Mouse (Mus musculus): ENCODE data around the gene Fbxl12. TPM values are rescaled to one million over a fixed set of nuclear protein-coding genes. Genes with fewer than 3 reads are reported as not detected.

The Fbxl12 gene
- polyA plus RNA-seq, 1 experiment from 2014 or later: 17.8 TPM

DNA sequence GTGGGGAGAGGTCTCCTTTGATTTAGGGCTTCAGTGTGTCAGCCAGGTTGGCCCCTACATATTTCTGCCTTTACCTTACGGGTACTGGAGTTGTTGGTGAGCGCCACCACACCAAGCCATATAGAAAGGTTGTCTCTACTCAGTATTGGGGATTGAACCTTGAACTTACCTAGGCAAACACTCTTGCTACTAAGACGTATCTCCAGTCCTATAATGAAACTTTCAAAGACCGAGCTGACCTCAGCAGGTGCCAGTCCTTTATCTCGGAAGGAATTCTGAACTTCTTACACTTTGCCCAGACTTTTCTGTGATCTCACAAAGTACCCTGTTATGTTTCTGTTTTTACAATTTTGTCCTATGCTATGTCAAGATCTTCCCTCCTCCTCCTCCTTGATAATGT is 32.6 kb downstream of the Fbxl12 start:
- H3K27me3 ChIP-seq (ENCODE audit: control insufficient read depth, insufficient read depth, low read length): no peaks in the 10 kb centered on the region
- H3K9me3 ChIP-seq (replicated peaks; ENCODE audit: control insufficient read depth, low read length): no peaks in the 10 kb centered on the region
- H3K4me3 ChIP-seq (replicated peaks; ENCODE audit: low read length): no peak overlapping the region
- no peaks in the 10 kb centered on the region for H3K36me3 ChIP-seq (ENCODE audit: control insufficient read depth, insufficient read depth, low read length)
- WGBS: 72% methylated on average over 5 of the region's 5 CpGs
- H3K27ac ChIP-seq (ENCODE audit: low read length): no peak overlapping the region
- no peak overlapping the region for H3K9ac ChIP-seq (ENCODE audit: low read length)
- H3K4me2 ChIP-seq (ENCODE audit: low read depth, low read length): no peak overlapping the region
- no peak for ATAC-seq (ENCODE audit: insufficient read depth, low FRiP score)
- no peaks in the 10 kb centered on the region for H3K4me1 ChIP-seq (ENCODE audit: control insufficient read depth, insufficient read depth, low read length)

DNA sequence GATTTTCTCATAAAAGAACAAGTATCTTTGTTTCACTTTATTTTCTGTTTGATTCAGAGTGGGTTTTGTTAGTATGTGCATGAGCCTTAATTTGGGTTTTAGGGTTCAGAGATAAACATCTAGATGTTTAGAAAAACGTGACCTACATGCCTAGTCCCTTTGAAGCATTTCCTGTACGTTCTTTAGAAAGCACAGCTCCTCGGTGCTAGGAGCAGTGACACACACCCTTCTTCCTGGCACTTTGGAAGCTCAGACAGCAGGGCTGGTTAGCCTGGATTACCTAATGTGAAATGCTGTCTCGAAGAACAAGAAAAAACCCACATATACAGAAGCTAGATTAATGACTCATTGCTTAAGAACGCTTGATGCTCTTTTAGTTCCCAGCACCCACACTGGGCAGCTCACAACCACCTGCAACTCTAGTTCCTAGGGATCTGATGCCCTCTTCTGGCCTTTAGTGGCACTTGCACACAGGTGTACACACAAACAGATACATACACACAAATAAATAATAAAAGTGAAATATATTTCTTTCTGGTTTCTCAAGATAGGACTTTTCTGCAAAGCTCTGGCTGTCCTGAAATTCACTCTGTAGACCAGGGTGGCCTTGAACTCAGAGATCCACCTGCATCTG is 34.6 kb downstream of the Fbxl12 start:
- ATAC-seq (ENCODE audit: insufficient read depth, low FRiP score): no peak
- no peak overlapping the region for H3K27ac ChIP-seq (ENCODE audit: low read length)
- no peaks in the 10 kb centered on the region for H3K9me3 ChIP-seq (replicated peaks; ENCODE audit: control insufficient read depth, low read length)
- H3K27me3 ChIP-seq (ENCODE audit: control insufficient read depth, insufficient read depth, low read length): no peaks in the 10 kb centered on the region
- H3K4me2 ChIP-seq (ENCODE audit: low read depth, low read length): no peak overlapping the region
- no peak overlapping the region for H3K4me3 ChIP-seq (replicated peaks; ENCODE audit: low read length)
- 83% methylated on average over 5 of the region's 5 CpGs for WGBS
- no peak overlapping the region for H3K9ac ChIP-seq (ENCODE audit: low read length)
- H3K4me1 ChIP-seq (ENCODE audit: control insufficient read depth, insufficient read depth, low read length): no peaks in the 10 kb centered on the region
- no peaks in the 10 kb centered on the region for H3K36me3 ChIP-seq (ENCODE audit: control insufficient read depth, insufficient read depth, low read length)

DNA sequence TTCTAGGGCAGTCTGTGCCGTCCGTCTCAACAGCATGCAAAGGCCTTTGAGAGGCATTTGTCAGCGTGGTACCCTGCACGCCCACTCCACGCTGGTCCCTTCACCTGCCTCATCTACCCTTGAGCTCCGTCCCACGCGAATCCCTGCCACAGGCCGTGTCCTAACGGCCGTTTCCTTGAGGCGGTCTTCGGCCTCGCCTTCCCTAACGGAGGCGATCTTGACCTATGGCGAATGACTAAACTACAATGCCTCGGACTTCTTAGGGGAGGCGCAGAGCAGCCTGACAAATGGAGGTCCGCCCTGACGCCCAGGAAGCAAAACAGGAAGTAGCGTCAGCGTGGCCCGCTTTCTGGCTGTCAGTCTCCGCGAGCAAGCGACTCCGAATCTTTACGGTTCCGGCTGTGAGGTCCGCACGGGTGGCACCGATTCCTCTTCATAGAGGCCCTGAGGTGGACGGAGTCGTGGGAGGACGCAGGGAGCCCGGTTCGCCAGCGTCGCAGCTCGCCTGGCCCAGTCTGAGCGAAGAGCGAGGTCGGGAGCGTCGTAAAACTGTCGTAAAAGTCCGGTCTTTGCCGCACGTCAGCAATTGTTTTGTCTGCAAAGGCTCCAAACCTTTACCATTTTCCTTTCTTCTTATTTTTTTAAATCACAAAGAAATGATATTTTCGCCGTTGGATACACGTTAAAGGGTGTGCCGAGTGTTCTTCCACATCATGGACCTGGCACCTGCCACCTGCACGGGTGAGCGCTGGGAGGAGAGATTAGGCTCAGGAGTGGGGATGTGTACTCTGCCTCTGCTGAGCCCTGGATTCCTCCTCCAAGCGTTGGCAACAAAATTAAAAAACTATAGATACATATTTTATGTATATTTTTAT is 37.2 kb downstream of the Fbxl12 start:
- Histone ChIP-seq H3K36me3 (ENCODE audit: control insufficient read depth, insufficient read depth, low read length) (no peaks in the 10 kb centered on the region), H3K4me3 (replicated peaks; ENCODE audit: low read length) (peak overlapping the region; percentile 77), H3K4me2 (ENCODE audit: low read depth, low read length) (peak overlapping the region; percentile 69), H3K27ac (ENCODE audit: low read length) (peak overlapping the region; percentile 95), H3K9me3 (replicated peaks; ENCODE audit: control insufficient read depth, low read length) (no peaks in the 10 kb centered on the region), H3K4me1 (ENCODE audit: control insufficient read depth, insufficient read depth, low read length) (no peaks in the 10 kb centered on the region), H3K9ac (ENCODE audit: low read length) (peak overlapping the region; percentile 92), H3K27me3 (ENCODE audit: control insufficient read depth, insufficient read depth, low read length) (no peaks in the 10 kb centered on the region)
- under 1% methylated on average over 57 of the region's 57 CpGs for WGBS
- peak; percentile 89 for ATAC-seq (ENCODE audit: insufficient read depth, low FRiP score)

DNA sequence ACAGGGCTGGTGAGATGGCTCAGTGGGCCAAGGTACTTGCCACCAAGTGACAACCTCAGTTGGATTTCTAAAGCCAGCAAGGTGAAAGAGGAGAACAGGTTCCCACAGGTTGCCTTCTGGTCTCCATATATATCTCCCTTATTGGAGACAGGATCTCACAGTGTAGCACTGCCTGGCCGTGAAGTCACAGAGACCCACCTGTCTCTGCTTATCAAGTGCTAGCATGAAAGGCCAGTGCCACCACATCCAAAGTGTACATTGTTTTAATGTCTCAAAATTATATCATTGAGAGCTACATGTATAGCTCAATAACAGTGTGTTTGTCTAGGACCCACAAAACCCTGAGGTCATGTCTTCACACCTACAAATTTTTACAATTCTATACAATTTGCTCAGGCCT is 38.3 kb downstream of the Fbxl12 start:
- Histone ChIP-seq H3K4me1 (ENCODE audit: control insufficient read depth, insufficient read depth, low read length) (no peaks in the 10 kb centered on the region), H3K4me3 (replicated peaks; ENCODE audit: low read length) (no peak overlapping the region), H3K9ac (ENCODE audit: low read length) (no peak overlapping the region), H3K36me3 (ENCODE audit: control insufficient read depth, insufficient read depth, low read length) (no peaks in the 10 kb centered on the region), H3K4me2 (ENCODE audit: low read depth, low read length) (0 out of 2 replicates have a peak overlapping the region, but pooled peaks have one; percentile 69), H3K9me3 (replicated peaks; ENCODE audit: control insufficient read depth, low read length) (no peaks in the 10 kb centered on the region), H3K27ac (ENCODE audit: low read length) (no peak overlapping the region), H3K27me3 (ENCODE audit: control insufficient read depth, insufficient read depth, low read length) (no peaks in the 10 kb centered on the region)
- no peak for ATAC-seq (ENCODE audit: insufficient read depth, low FRiP score)
- WGBS: 84% methylated on average over 1 of the region's 1 CpGs

DNA sequence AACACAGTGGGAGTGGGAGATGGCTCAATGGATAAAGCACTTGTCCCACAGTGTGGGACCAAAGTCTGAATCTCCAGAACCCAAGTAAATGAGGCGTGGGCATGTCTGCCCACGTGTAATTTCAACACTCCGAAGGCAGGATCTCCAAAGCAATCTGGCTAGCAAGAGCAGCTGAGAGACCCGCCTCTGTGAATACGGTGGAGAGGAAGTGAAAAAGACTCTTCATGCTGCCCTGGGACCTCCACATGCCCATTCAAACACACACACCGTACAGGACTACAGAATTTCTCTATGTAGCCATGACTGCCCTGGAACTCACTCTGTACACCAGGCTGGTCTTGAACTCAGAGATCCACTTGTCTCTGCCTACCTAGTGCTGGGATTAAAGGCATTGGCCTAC is 43.3 kb downstream of the Fbxl12 start:
- ATAC-seq (ENCODE audit: insufficient read depth, low FRiP score): no peak
- no peaks in the 10 kb centered on the region for H3K27me3 ChIP-seq (ENCODE audit: control insufficient read depth, insufficient read depth, low read length)
- no peak overlapping the region for H3K9ac ChIP-seq (ENCODE audit: low read length)
- H3K4me3 ChIP-seq (replicated peaks; ENCODE audit: low read length): no peak overlapping the region
- H3K4me2 ChIP-seq (ENCODE audit: low read depth, low read length): no peak overlapping the region
- 81% methylated on average over 6 of the region's 6 CpGs for WGBS
- H3K36me3 ChIP-seq (ENCODE audit: control insufficient read depth, insufficient read depth, low read length): no peaks in the 10 kb centered on the region
- no peaks in the 10 kb centered on the region for H3K9me3 ChIP-seq (replicated peaks; ENCODE audit: control insufficient read depth, low read length)
- H3K4me1 ChIP-seq (ENCODE audit: control insufficient read depth, insufficient read depth, low read length): no peaks in the 10 kb centered on the region
- H3K27ac ChIP-seq (ENCODE audit: low read length): no peak overlapping the region

DNA sequence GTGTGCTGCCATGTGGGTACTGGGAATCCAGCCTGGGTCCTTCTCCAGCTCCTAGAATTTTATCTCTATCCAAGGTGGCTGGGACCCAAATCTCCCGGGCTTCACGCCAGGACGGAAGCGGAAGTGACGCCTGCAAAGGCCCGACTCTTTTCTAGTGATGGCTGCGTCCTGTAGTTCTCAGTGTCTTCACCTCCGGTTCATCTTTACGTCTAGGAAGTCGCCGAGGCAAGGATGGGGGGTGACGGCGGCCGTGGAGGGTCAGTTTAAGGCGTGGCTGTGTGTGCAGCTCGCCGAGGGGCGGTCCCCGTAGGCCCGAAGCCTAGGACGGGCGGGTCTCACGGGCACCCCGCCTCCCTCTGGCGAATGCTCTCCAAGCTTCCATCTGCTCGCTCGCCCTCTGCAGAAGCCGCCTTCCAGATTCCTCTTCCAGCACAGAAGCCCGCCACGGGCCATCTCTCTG is 63.4 kb downstream of the Fbxl12 start, which contains the start of gene Zfp846:
Gene Zfp846 (plus strand): TSS at position 117 of the 460 bp plus-strand sequence.
- H3K9me3 ChIP-seq (replicated peaks; ENCODE audit: control insufficient read depth, low read length): no peaks in the 10 kb centered on the region
- WGBS: 0% methylated on average over 30 of the region's 30 CpGs
- H3K4me2 ChIP-seq (ENCODE audit: low read depth, low read length): peak within 1 kb of the TSS; percentile 61
- 0 out of 2 replicates have a peak, but pooled peaks cover under 1% of the 10 kb centered on the region for H3K36me3 ChIP-seq (ENCODE audit: control insufficient read depth, insufficient read depth, low read length)
- H3K9ac ChIP-seq (ENCODE audit: low read length): peak within 1 kb of the TSS; percentile 84
- ATAC-seq (ENCODE audit: insufficient read depth, low FRiP score): peak; percentile 99
- no peaks in the 10 kb centered on the region for H3K4me1 ChIP-seq (ENCODE audit: control insufficient read depth, insufficient read depth, low read length)
- peak within 1 kb of the TSS; percentile 66 for H3K4me3 ChIP-seq (replicated peaks; ENCODE audit: low read length)
- peaks cover 3% of the 10 kb centered on the region; the same call in 1 of the 2 replicates for H3K27me3 ChIP-seq (ENCODE audit: control insufficient read depth, insufficient read depth, low read length)
- H3K27ac ChIP-seq (ENCODE audit: low read length): peak within 1 kb of the TSS; percentile 68

DNA sequence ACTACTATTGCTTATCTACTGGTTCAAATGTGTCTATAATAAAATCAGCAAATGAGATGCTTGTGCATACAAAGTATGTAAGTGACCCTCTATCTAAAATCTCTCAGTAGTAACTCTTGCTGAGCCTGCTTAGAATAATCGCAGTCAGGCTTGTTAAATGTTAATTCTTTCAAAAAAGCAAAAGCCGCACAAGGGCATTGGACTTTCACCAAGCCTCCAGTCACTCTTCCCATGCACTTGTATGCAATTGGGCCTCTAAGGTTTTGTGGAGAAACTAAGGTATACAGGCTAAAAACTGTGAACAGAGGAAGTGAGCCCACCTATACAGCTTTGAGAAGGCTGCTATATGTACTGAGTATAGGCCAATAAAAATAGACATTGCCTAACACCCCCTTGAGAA is 68.0 kb downstream of the Fbxl12 start:
- H3K4me2 ChIP-seq (ENCODE audit: low read depth, low read length): no peak overlapping the region
- 87% methylated on average over 2 of the region's 2 CpGs for WGBS
- no peak overlapping the region for H3K4me3 ChIP-seq (replicated peaks; ENCODE audit: low read length)
- H3K36me3 ChIP-seq (ENCODE audit: control insufficient read depth, insufficient read depth, low read length): no peaks in the 10 kb centered on the region
- H3K27ac ChIP-seq (ENCODE audit: low read length): no peak overlapping the region
- H3K4me1 ChIP-seq (ENCODE audit: control insufficient read depth, insufficient read depth, low read length): no peaks in the 10 kb centered on the region
- ATAC-seq (ENCODE audit: insufficient read depth, low FRiP score): no peak
- no peaks in the 10 kb centered on the region for H3K9me3 ChIP-seq (replicated peaks; ENCODE audit: control insufficient read depth, low read length)
- no peak overlapping the region for H3K9ac ChIP-seq (ENCODE audit: low read length)
- peaks cover 3% of the 10 kb centered on the region; the same call in 1 of the 2 replicates for H3K27me3 ChIP-seq (ENCODE audit: control insufficient read depth, insufficient read depth, low read length)

- H3K4me1 ChIP-seq (ENCODE audit: control insufficient read depth, insufficient read depth, low read length): no peaks in the 10 kb centered on the region
- no peaks in the 10 kb centered on the region for H3K27me3 ChIP-seq (ENCODE audit: control insufficient read depth, insufficient read depth, low read length)
- no peak overlapping the region for H3K4me3 ChIP-seq (replicated peaks; ENCODE audit: low read length)
- H3K9me3 ChIP-seq (replicated peaks; ENCODE audit: control insufficient read depth, low read length): no peaks in the 10 kb centered on the region
- no peak overlapping the region for H3K4me2 ChIP-seq (ENCODE audit: low read depth, low read length)
- no peak for ATAC-seq (ENCODE audit: insufficient read depth, low FRiP score)
- H3K9ac ChIP-seq (ENCODE audit: low read length): no peak overlapping the region
- H3K27ac ChIP-seq (ENCODE audit: low read length): no peak overlapping the region
- no peaks in the 10 kb centered on the region for H3K36me3 ChIP-seq (ENCODE audit: control insufficient read depth, insufficient read depth, low read length)
Observed at GRCm38 (mm10) chr9:20571060-20571459, 73.5 kb downstream of the Fbxl12 start.

All from stomach, embryonic 16.5 days (tissue).